Mouse (Mus musculus) limb, embryonic 14.5 days (tissue): ENCODE measurements around the gene Gm16181. TPM values are rescaled to one million over a fixed set of nuclear protein-coding genes. Genes with fewer than 3 reads are reported as not detected.

ENCODE experiments used
- ATAC-seq: fragments of 200-750 bp; cut with Nextera tagmentation; 2 replicates; pipeline ENCODE4 v1.8.0; 2017; ENCODE audit warnings: low read depth, moderate number of reproducible peaks, moderate TSS enrichment; ENCODE audit not compliant: low FRiP score
- DNase-seq: peaks from one replicate; pipeline ENCODE4 v3.0.0-alpha.2; 2015; ENCODE audit warnings: low spot score
- H3K27ac ChIP-seq: fragments of 300-500 bp; sonication (generic); replicated peaks from 2 replicates; pipeline ENCODE4 v1.5.1; 2014; ENCODE audit warnings: low read depth, mild to moderate bottlenecking, low read length, moderate library complexity, mixed read lengths
- H3K27me3 ChIP-seq: fragments of 300-500 bp; sonication (generic); 2 replicates; pipeline ENCODE4 v1.6.1; 2014; ENCODE audit warnings: low read length, mixed read lengths; ENCODE audit not compliant: control insufficient read depth, insufficient read depth
- H3K36me3 ChIP-seq: fragments of 300-500 bp; sonication (generic); 2 replicates; pipeline ENCODE4 v1.6.1; 2014; ENCODE audit warnings: mild to moderate bottlenecking, low read length, moderate library complexity, mixed read lengths; ENCODE audit not compliant: control insufficient read depth, insufficient read depth
- H3K4me1 ChIP-seq: fragments of 300-500 bp; sonication (generic); 2 replicates; pipeline ENCODE4 v1.6.1; 2014; ENCODE audit warnings: antibody characterized with exemption, low read length, mixed read lengths; ENCODE audit not compliant: control insufficient read depth, insufficient read depth
- H3K4me2 ChIP-seq: fragments of 300-500 bp; sonication (generic); replicated peaks from 2 replicates; pipeline ENCODE4 v1.6.1; 2014; ENCODE audit warnings: low read depth, mild to moderate bottlenecking, low read length, moderate library complexity; ENCODE audit not compliant: severe bottlenecking
- H3K4me3 ChIP-seq: fragments of 300-500 bp; sonication (generic); replicated peaks from 2 replicates; pipeline ENCODE4 v1.5.1; 2014; ENCODE audit warnings: low read length
- H3K9ac ChIP-seq: fragments of 300-500 bp; sonication (generic); 2 replicates; pipeline ENCODE4 v1.6.1; 2014; ENCODE audit warnings: mild to moderate bottlenecking, low read depth, low read length, moderate library complexity; ENCODE audit not compliant: severe bottlenecking
- H3K9me3 ChIP-seq: fragments of 300-500 bp; sonication (generic); 2 replicates; pipeline ENCODE4 v1.6.1; 2016; ENCODE audit warnings: low read length; ENCODE audit not compliant: control insufficient read depth
- POLR2A ChIP-seq: fragments of 200-500 bp; IDR thresholded peaks from 2 replicates; pipeline ENCODE4 v1.8.0; 2012; ENCODE audit warnings: inconsistent platforms, mild to moderate bottlenecking, moderate library complexity, borderline replicate concordance; ENCODE audit not compliant: insufficient read depth, insufficient read length; ENCODE audit errors: extremely low read depth
- WGBS: fragments of 180-500 bp; shearing (Covaris S2); extraction: QIAGEN DNeasy Blood & Tissue Kit; methylation state at CpG from one replicate; pipeline ENCODE4 v1.1.7; 2014; 5-methylcytosine and 5-hydroxymethylcytosine counted together
- polyA plus RNA-seq, 2 experiments: library from polyadenylated mRNA; depleted of rRNA in 1 of 2; stranded (reverse) in 1 of 2; unstranded in 1 of 2; fragments of >200 nt; fragmentation: Nextera tagmentation in 1 of 2; extraction: Ambion mirVana in 1 of 2; gene quantifications; 2 replicates each; pipeline versions ENCODE4 v1.2.1 to v1.2.3; 2012 to 2014

The Gm16181 gene
- polyA plus RNA-seq, 2 experiments: not detected

GRCm38 (mm10) chr17:35236996-35237395 lies 16.4 kb downstream of the Gm16181 start:
- Histone ChIP-seq H3K36me3 (peaks cover 11% of the 10 kb centered on the region; the same call in 1 of the 2 replicates), H3K4me1 (peaks cover 27% of the 10 kb centered on the region), H3K9ac (no peak overlapping the region), H3K4me2 (peak overlapping the region; percentile 91; the same call in 1 of the 2 replicates), H3K27ac (no peak overlapping the region), H3K9me3 (no peaks in the 10 kb centered on the region), H3K27me3 (no peaks in the 10 kb centered on the region), H3K4me3 (no peak overlapping the region)
- DNase-seq (no peak), ATAC-seq (no peak)
- no peak for TF ChIP-seq POLR2A
- WGBS: 76% methylated on average over 9 of the region's 9 CpGs

- H3K27ac ChIP-seq: no peak overlapping the region
- no peak overlapping the region for H3K9ac ChIP-seq
- no peak overlapping the region for H3K4me2 ChIP-seq
- no peaks in the 10 kb centered on the region for H3K27me3 ChIP-seq
- no peak overlapping the region for H3K4me3 ChIP-seq
- no peak for ATAC-seq
- no peaks in the 10 kb centered on the region for H3K9me3 ChIP-seq
- no peak for TF ChIP-seq POLR2A
- H3K36me3 ChIP-seq: peaks cover 6% of the 10 kb centered on the region; the same call in 1 of the 2 replicates
- no peak for DNase-seq
- H3K4me1 ChIP-seq: peaks cover 27% of the 10 kb centered on the region
- WGBS: 83% methylated on average over 12 of the region's 12 CpGs
Measured at GRCm38 (mm10) chr17:35237504-35237903, 16.9 kb downstream of the Gm16181 start.

GRCm38 (mm10) chr17:35239700-35240099 lies 19.1 kb downstream of the Gm16181 start:
- TF ChIP-seq POLR2A: no peak
- no peak for DNase-seq
- WGBS: 76% methylated on average over 5 of the region's 5 CpGs

GRCm38 (mm10) chr17:35240384-35241304 lies 20.0 kb downstream of the Gm16181 start:
- ATAC-seq: peak; percentile 2; the same call in 1 of the 2 replicates
- Histone ChIP-seq H3K9ac (peak overlapping the region; percentile 100), H3K4me3 (peak overlapping the region; percentile 100), H3K27ac (peak overlapping the region; percentile 98), H3K4me1 (peaks cover 21% of the 10 kb centered on the region), H3K4me2 (peak overlapping the region; percentile 75), H3K9me3 (no peaks in the 10 kb centered on the region), H3K36me3 (peaks cover 27% of the 10 kb centered on the region), H3K27me3 (no peaks in the 10 kb centered on the region)
- no peak for TF ChIP-seq POLR2A
- 23% methylated on average over 12 of the region's 12 CpGs for WGBS
- DNase-seq: peak; percentile 35

More at GRCm38 (mm10) chr17:35239700-35240099, 19.1 kb downstream of the Gm16181 start:
- Histone ChIP-seq H3K27ac (no peak overlapping the region), H3K4me3 (no peak overlapping the region), H3K9me3 (no peaks in the 10 kb centered on the region), H3K36me3 (peaks cover 18% of the 10 kb centered on the region), H3K27me3 (no peaks in the 10 kb centered on the region), H3K9ac (no peak overlapping the region), H3K4me2 (0 out of 2 replicates have a peak overlapping the region, but pooled peaks have one; percentile 5), H3K4me1 (peaks cover 22% of the 10 kb centered on the region)
- no peak for ATAC-seq

GRCm38 (mm10) chr17:35241305-35242014 lies 20.8 kb downstream of the Gm16181 start, which contains the start of gene Ddx39b:
TSS of gene Ddx39b (plus strand) at chr17:35241746.
- DNase-seq (peak; percentile 98), ATAC-seq (peak; percentile 93)
- 0 out of 2 replicates have a peak, but pooled peaks have one; percentile 52 for TF ChIP-seq POLR2A
- WGBS: 4% methylated on average over 63 of the region's 69 CpGs
- peaks cover 21% of the 10 kb centered on the region for H3K4me1 ChIP-seq
- no peaks in the 10 kb centered on the region for H3K9me3 ChIP-seq
- H3K4me3 ChIP-seq: peak within 1 kb of the TSS; percentile 100
- peaks cover 35% of the 10 kb centered on the region for H3K36me3 ChIP-seq
- H3K4me2 ChIP-seq: peak within 1 kb of the TSS; percentile 75
- H3K27me3 ChIP-seq: no peaks in the 10 kb centered on the region
- peak within 1 kb of the TSS; percentile 100 for H3K9ac ChIP-seq
- H3K27ac ChIP-seq: peak within 1 kb of the TSS; percentile 98
